Mouse (Mus musculus) lung, adult 2 months (tissue): ENCODE data around the gene Mob1b.

ENCODE experiments used
- CTCF ChIP-seq: fragments of 200-500 bp; IDR thresholded peaks from 2 replicates; pipeline ENCODE4 v1.5.1; 2011; ENCODE audit warnings: mild to moderate bottlenecking, low read length, control low read depth; ENCODE audit not compliant: insufficient read depth
- POLR2A ChIP-seq: fragments of 200-500 bp; IDR thresholded peaks from 2 replicates; pipeline ENCODE4 v1.6.1; 2011; ENCODE audit warnings: low read depth, mild to moderate bottlenecking, control low read depth, low read length, borderline replicate concordance; ENCODE audit errors: extremely low read depth

GRCm38 (mm10) chr5:88734786-88735185 is 14.1 kb downstream of the Mob1b start:
- TF ChIP-seq CTCF = 0 out of 2 replicates have a peak, but pooled peaks have one; percentile 14
- no peak for TF ChIP-seq POLR2A
